Mouse (Mus musculus): ENCODE results near the gene Dnaaf5.

Gene Dnaaf5

DNA sequence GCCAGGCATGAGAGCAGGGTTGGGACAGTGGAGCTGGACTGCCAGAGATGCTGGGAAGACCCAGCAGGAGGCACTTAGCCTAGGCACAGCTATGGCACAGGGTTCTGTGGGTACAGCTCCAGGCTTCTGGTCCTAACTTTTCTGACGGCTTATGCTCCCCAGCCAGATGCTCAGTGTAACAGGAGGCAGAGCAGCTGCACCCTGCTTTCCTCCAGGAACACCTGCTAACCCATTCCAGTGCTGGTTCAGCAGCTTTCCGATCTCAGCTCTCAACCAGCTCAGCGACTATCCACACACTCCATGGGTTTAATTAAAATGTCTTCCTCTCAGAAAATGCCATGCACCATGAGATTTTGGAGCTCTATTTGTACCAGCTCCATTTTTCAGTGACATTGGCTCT lies 66.8 kb downstream of the Dnaaf5 start:
- in situ Hi-C loops (cut with MboI; ENCODE audit: unreplicated experiment in 2 of 2) = no loop called here

DNA sequence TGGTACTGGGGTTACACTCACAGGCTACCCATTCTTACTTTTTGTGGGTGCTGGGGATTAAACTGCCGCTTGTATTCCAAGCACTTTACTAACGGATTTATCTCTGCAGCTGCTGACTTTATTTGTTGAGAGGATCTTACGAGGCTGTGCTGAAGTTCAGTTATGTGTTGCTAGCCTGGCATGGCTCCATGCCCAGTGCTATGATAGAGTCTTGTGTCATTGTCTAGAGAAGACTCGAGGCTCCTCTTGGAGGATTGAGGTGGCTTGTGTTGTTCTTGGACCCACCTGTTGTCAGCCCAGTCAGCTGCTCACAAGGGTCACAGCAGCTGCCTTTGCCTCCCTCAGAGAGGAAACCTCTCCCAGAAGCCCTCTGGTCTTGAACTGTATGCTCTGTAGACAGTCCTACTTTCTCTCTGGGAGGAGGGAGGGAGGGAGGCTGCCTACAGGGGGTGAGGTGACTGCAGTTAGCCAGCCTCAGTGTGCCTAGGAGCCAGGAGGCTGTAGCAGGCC lies 70.0 kb downstream of the Dnaaf5 start:
- in situ Hi-C loops (cut with MboI; ENCODE audit: unreplicated experiment in 2 of 2) = no loop called here

DNA sequence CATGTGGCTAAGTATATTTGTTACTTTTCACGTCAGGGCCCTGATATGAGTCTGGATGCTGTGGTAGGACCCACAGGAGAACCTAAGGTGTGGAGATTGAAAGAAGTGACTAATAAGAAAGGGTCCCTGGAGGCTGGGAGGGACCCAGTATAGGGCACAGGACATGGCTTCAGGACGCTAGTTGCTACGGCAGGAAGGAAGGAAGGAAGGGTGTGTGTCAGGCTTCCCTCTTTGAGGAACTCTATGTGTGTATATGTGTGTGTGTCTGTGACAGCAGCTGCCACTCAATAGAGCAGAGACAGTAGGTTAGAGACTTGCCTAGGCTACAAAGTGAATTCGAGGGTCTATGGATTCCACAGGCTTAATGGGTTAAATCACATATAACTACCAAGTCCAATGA lies 70.6 kb downstream of the Dnaaf5 start:
- in situ Hi-C loops (cut with MboI; ENCODE audit: unreplicated experiment in 2 of 2) = no loop called here

DNA sequence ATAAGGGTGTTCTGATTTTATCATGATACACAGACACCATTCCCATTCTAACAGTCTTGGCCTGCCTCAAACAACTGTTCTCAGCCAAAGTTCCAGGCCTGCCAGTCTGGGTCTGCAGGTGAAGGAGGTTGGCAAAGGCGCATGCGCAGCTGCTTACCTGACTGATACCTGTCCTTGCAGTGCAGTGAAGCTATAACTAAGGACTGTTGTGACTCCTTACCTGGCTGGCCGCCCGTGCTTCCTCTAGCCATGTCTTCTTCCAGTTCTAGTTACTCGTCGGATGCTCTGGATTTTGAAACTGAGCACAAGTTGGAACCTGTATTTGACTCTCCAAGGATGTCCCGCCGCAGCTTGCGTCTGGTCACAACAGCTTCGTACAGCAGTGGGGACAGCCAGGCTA lies 73.3 kb downstream of the Dnaaf5 start:
- in situ Hi-C loops (cut with MboI; ENCODE audit: unreplicated experiment in 2 of 2) = no loop called here

DNA sequence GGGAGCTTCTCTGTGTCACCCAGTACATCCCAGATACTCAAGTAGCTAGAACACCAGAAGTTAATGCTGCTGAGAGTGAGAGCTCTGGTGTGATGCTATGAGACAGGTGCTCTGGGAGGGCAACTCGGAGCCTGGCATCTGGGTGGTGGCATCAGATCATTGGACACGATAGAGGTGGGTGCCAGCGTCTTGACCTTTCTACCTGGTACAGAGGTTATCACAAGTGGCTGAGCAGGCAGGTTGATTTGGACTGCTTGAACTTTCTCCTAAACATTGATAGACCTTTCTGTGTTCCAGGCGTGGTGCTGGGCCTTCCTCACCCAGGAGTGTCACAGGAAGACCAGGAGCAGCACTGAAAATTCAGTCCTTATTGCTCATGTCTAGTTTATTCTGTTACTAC lies 77.2 kb downstream of the Dnaaf5 start:
- in situ Hi-C loops (cut with MboI; ENCODE audit: unreplicated experiment in 2 of 2) = no loop called here

DNA sequence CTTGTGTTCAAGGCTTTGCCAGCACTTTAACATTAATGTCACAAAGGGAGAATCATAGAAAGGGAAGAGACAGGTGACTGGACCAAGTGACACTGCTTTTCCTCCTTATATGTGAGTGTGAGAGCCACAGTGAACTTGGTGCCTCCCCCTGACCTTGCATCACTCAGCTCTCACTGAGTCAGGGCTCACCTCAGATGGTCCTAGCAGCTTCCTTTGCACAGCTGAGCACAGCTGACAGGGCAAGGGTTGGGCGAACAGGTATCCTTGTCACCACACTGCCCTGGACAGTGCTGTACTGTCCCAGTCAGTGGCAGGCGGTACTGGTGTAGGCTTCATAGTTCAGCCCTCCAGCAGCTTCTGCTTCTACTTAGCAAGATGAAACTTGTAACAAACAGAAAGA lies 77.6 kb downstream of the Dnaaf5 start:
- in situ Hi-C loops (cut with MboI; ENCODE audit: unreplicated experiment in 2 of 2) = no loop called here

DNA sequence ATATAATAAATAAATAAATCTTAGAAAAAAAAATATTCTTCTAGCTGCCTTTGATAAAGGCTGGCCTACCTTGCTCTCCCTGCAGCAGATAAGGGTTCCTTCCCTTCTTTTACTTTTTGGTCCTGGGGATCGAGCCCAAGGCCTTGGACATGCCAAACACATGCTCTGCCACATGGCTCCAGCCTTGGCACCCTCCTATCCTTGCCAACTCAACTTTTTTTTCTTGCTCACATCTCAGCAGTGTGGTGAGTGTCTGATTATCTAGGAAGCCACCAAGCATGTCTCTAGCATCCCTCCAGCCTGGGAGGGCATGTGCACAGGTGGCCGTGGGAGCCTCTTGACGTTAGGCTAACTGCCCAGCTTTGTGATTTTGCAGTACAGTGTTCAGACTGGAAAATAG lies 78.3 kb downstream of the Dnaaf5 start:
- in situ Hi-C loops (cut with MboI; ENCODE audit: unreplicated experiment in 2 of 2) = no loop called here

DNA sequence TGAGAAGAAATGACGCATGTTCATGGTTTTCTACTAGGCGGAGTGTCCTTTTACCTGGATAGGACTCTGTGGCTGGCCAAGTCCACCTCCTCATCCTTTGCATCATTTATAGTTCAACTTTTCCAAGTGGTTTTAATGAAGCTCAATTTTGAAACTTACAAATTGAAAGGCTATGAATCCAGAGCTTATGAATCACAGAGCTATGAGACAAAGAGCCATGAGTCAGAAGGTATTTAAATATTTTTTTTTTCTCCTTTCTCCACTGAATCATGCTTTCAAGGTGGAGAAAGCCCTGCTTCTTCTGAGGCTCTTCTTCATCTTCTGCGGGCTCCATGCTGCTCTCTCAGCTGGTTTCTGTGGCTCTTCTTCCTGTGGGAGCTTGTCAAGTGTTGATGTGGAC lies 79.7 kb downstream of the Dnaaf5 start:
- in situ Hi-C loops (cut with MboI; ENCODE audit: unreplicated experiment in 2 of 2) = no loop called here

DNA sequence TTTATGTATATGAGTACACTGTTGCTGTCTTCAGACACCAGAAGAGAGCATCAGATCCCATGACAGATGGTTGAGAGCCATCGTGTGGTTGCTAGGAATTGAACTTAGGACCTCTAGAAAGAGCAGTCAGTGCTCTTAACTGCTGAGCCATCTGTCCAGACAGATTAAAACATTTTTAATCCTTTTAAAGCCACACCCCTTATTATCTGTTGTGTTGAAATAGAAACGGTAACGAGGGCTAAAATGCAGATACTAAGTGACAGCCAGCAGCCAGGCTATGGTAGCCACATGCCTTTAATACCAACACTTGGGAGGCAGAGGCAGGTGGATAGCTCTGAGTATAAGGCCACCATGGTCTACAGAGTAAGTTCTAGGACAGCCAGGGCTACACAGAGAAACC lies 82.1 kb downstream of the Dnaaf5 start:
- in situ Hi-C loops (cut with MboI; ENCODE audit: unreplicated experiment in 2 of 2) = no loop called here

DNA sequence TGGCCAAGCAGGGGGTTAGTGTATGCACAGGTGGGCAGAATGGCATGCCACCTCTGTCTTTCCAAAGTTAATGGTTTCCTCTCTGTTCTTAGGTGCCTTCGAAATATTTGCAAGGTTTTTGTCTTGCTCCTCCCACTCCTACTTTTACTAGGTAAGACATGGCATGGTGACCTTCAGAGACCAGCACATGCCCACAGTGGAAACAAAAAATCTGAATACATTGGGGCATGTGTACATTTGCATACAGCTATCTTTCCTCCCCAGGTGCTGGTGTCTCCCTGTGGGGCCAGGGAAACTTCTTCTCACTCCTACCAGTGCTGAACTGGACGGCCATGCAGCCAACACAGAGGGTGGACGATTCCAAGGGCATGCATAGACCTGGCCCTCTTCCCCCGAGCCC lies 84.4 kb downstream of the Dnaaf5 start:
- in situ Hi-C loops (cut with MboI; ENCODE audit: unreplicated experiment in 2 of 2) = no loop called here
